Mouse (Mus musculus) myocyte (in vitro differentiated cells): ENCODE data around the gene Zxdc. TPM values are rescaled to one million over a fixed set of nuclear protein-coding genes. Genes with fewer than 3 reads are reported as not detected.

ENCODE experiments used
- H3K27me3 ChIP-seq: one replicate; pipeline ENCODE4 v1.6.1; 2011; ENCODE audit not compliant: control insufficient read depth, insufficient read depth, insufficient read length
- H3K36me3 ChIP-seq: one replicate; pipeline ENCODE4 v1.6.1; 2011; ENCODE audit not compliant: control insufficient read depth, insufficient read depth
- H3K4me2 ChIP-seq: one replicate; pipeline ENCODE4 v1.6.1; 2011; ENCODE audit warnings: low read depth, control low read depth
- H3K4me3 ChIP-seq: one replicate; pipeline ENCODE4 v1.5.1; 2011; ENCODE audit warnings: mild to moderate bottlenecking, control low read depth, moderate library complexity
- H3K79me2 ChIP-seq: one replicate; pipeline ENCODE4 v1.6.1; 2011; ENCODE audit not compliant: control insufficient read depth, insufficient read depth
- H3ac ChIP-seq: one replicate; pipeline ENCODE4 v1.6.1; 2011; ENCODE audit not compliant: control insufficient read depth, insufficient read length
- CEBPB ChIP-seq: IDR thresholded peaks from 2 replicates; pipeline ENCODE4 v1.6.1; 2011; ENCODE audit warnings: mild to moderate bottlenecking, moderate library complexity; ENCODE audit not compliant: poor library complexity, insufficient read depth, severe bottlenecking
- E2F4 ChIP-seq: IDR thresholded peaks from one replicate; pipeline ENCODE4 v1.6.1; 2011; ENCODE audit warnings: mild to moderate bottlenecking, control low read depth, moderate library complexity; ENCODE audit not compliant: insufficient read depth
- MAX ChIP-seq: IDR thresholded peaks from one replicate; pipeline ENCODE4 v1.6.1; 2011; ENCODE audit warnings: low read depth, mild to moderate bottlenecking, control low read depth
- MYOD1 ChIP-seq, 3 experiments: IDR thresholded peaks; one replicate each; pipeline ENCODE4 v1.6.1; 2011; ENCODE audit warnings: control low read depth in 2 of 3, low read depth in 2 of 3, mild to moderate bottlenecking in 2 of 3, moderate library complexity in 1 of 3; ENCODE audit not compliant: insufficient read length in 2 of 3, control insufficient read depth in 1 of 3
- MYOG ChIP-seq, 3 experiments: IDR thresholded peaks; one replicate each; pipeline ENCODE4 v1.6.1; 2011; ENCODE audit warnings: control low read depth in 2 of 3, low read depth in 2 of 3, mild to moderate bottlenecking in 2 of 3; ENCODE audit not compliant: insufficient read length in 2 of 3, control insufficient read depth in 1 of 3, insufficient read depth in 1 of 3
- POLR2A ChIP-seq: IDR thresholded peaks from one replicate; pipeline ENCODE4 v1.6.1; 2011; ENCODE audit warnings: low read depth, mild to moderate bottlenecking, control low read depth, moderate library complexity; ENCODE audit not compliant: insufficient read length
- POLR2AphosphoS2 ChIP-seq: IDR thresholded peaks from one replicate; pipeline ENCODE4 v1.6.1; 2011; ENCODE audit warnings: low read depth, control low read depth; ENCODE audit not compliant: insufficient read length
- REST ChIP-seq: IDR thresholded peaks from one replicate; pipeline ENCODE4 v1.6.1; 2011; ENCODE audit warnings: mild to moderate bottlenecking, control low read depth, moderate library complexity; ENCODE audit not compliant: insufficient read depth, insufficient read length
- SRF ChIP-seq: IDR thresholded peaks from one replicate; pipeline ENCODE4 v1.6.1; 2011; ENCODE audit warnings: low read depth; ENCODE audit not compliant: control insufficient read depth, insufficient read length
- TCF12 ChIP-seq: IDR thresholded peaks from one replicate; pipeline ENCODE4 v1.6.1; 2011; ENCODE audit warnings: mild to moderate bottlenecking, control low read depth; ENCODE audit not compliant: poor library complexity, insufficient read depth, severe bottlenecking
- TCF3 ChIP-seq: IDR thresholded peaks from one replicate; pipeline ENCODE4 v1.6.1; 2011; ENCODE audit warnings: low read depth, control low read depth; ENCODE audit not compliant: insufficient read length
- USF1 ChIP-seq: IDR thresholded peaks from one replicate; pipeline ENCODE4 v1.6.1; 2011; ENCODE audit warnings: low read depth, mild to moderate bottlenecking, control low read depth, moderate library complexity
- polyA plus RNA-seq: library from polyadenylated mRNA; unstranded; fragments of >200 nt; fragmentation: generic; extraction: Trizol; gene quantifications from one replicate; pipeline ENCODE4 v1.2.1, GENCODE M21; 2012; ENCODE audit warnings: missing spikeins

Zxdc gene
- polyA plus RNA-seq, 1 experiment = 7.6 TPM

DNA sequence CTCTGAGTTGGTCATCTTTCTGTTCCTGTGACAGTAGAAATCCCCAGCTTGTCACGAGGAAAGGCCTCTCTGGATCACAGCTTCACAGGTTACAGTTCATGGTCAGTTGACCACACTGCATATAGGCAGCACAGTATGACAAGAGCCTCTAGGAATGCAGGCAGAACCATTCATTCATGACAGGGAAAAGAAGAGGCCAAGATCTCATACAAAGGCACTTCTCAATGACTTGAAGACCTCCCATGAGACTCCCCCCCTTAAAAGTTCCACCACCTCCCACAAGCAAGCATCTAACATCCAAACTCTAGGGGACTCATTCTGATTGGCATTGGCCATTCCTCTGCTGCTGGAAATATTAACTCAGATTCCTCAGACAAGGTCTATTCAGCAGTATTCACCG is 9.8 kb upstream of the Zxdc start:
- H3K79me2 ChIP-seq = no peaks in the 10 kb centered on the region
- no peak overlapping the region for H3ac ChIP-seq
- H3K36me3 ChIP-seq = no peaks in the 10 kb centered on the region
- H3K4me3 ChIP-seq = no peak overlapping the region
- TF ChIP-seq MAX (no peak), POLR2A (no peak), TCF3 (no peak), USF1 (no peak), TCF12 (no peak), SRF (no peak), CEBPB (no peak), POLR2AphosphoS2 (no peak), MYOG (IDR thresholded peaks at IDR 0.05; ENCODE audit: control insufficient read depth in 1 of 3, insufficient read depth in 1 of 3, insufficient read length in 2 of 3, low read depth in 2 of 3) (no peak), REST (no peak), E2F4 (no peak), MYOD1 (IDR thresholded peaks at IDR 0.05; ENCODE audit: control insufficient read depth in 1 of 3, insufficient read length in 2 of 3, low read depth in 2 of 3) (no peak)
- peak overlapping the region; percentile 59 for H3K4me2 ChIP-seq
- H3K27me3 ChIP-seq = no peaks in the 10 kb centered on the region

GRCm38 (mm10) chr6:90360024-90360781 is 9.1 kb upstream of the Zxdc start:
- Histone ChIP-seq H3K27me3 (no peaks in the 10 kb centered on the region), H3K79me2 (no peaks in the 10 kb centered on the region), H3K36me3 (no peaks in the 10 kb centered on the region), H3K4me2 (peak overlapping the region; percentile 59), H3ac (no peak overlapping the region), H3K4me3 (no peak overlapping the region)
- TF ChIP-seq POLR2A (no peak), CEBPB (no peak), TCF12 (no peak), USF1 (no peak), REST (no peak), E2F4 (no peak), TCF3 (no peak), POLR2AphosphoS2 (no peak), SRF (no peak), MYOD1 (IDR thresholded peaks at IDR 0.05; ENCODE audit: control insufficient read depth in 1 of 3, insufficient read length in 2 of 3, low read depth in 2 of 3) (no peak), MAX (no peak), MYOG (IDR thresholded peaks at IDR 0.05; ENCODE audit: control insufficient read depth in 1 of 3, insufficient read depth in 1 of 3, insufficient read length in 2 of 3, low read depth in 2 of 3) (no peak)

- Histone ChIP-seq H3K27me3 (no peaks in the 10 kb centered on the region), H3K4me3 (no peak overlapping the region), H3ac (no peak overlapping the region), H3K36me3 (no peaks in the 10 kb centered on the region), H3K79me2 (no peaks in the 10 kb centered on the region), H3K4me2 (no peak overlapping the region)
- TF ChIP-seq TCF3 = no peak
- TF ChIP-seq TCF12 = no peak
- no peak for TF ChIP-seq SRF
- no peak for TF ChIP-seq CEBPB
- no peak for TF ChIP-seq MYOG (IDR thresholded peaks at IDR 0.05; ENCODE audit: control insufficient read depth in 1 of 3, insufficient read depth in 1 of 3, insufficient read length in 2 of 3, low read depth in 2 of 3)
Observed at GRCm38 (mm10) chr6:90360922-90361614, 8.2 kb upstream of the Zxdc start.

DNA sequence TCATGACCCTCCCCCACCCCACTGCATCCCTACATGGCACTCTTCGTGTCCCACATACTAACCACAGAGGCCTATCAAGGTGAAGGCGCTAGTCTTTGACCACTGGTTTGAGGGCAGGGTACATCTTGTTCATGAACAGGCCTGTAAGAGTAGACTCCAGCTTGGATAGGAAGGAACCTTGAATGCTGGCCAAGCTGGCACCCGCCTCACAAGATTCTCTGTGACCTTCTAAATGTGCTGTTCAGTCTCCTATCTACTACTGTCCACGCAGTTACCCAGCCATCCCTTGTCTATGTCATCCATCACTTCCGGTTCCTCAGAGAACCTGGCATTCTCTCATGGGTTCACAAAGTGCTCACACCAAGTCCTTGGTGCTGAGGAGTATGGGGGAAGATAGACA is 6.0 kb upstream of the Zxdc start:
- TF ChIP-seq MYOD1 (IDR thresholded peaks at IDR 0.05; ENCODE audit: control insufficient read depth in 1 of 3, insufficient read length in 2 of 3, low read depth in 2 of 3) (no peak), USF1 (no peak), POLR2A (no peak), REST (no peak), MYOG (IDR thresholded peaks at IDR 0.05; ENCODE audit: control insufficient read depth in 1 of 3, insufficient read depth in 1 of 3, insufficient read length in 2 of 3, low read depth in 2 of 3) (no peak), E2F4 (no peak), TCF12 (no peak), POLR2AphosphoS2 (no peak), MAX (no peak), SRF (no peak), TCF3 (no peak), CEBPB (no peak)

More for the DNA sequence above, 6.0 kb upstream of the Zxdc start:
- no peaks in the 10 kb centered on the region for H3K36me3 ChIP-seq
- no peak overlapping the region for H3ac ChIP-seq
- no peaks in the 10 kb centered on the region for H3K27me3 ChIP-seq
- no peaks in the 10 kb centered on the region for H3K79me2 ChIP-seq
- no peak overlapping the region for H3K4me3 ChIP-seq
- H3K4me2 ChIP-seq = no peak overlapping the region
